Mouse (Mus musculus) spleen, postnatal 14 days (tissue): ENCODE measurements around the gene Galnt9.

ENCODE experiments used
- DNase-seq, 2 experiments: peaks; one replicate each; pipeline ENCODE4 v3.0.0; 2021 to 2022; ENCODE audit warnings: low spot score in 2 of 2

Galnt9 gene

GRCm38 (mm10) chr5:110535964-110536363, 8.2 kb upstream of the Galnt9 start:
- DNase-seq, result no peak

- DNase-seq, result no peak
These were observed 3.2 kb upstream of the Galnt9 start for GRCm38 (mm10) chr5:110540947-110541346.

- DNase-seq, result no peak
These were observed 2.7 kb upstream of the Galnt9 start for GRCm38 (mm10) chr5:110541456-110541855.

- no peak for DNase-seq
These were observed 525 bp downstream of the Galnt9 start for GRCm38 (mm10) chr5:110544691-110545069.

GRCm38 (mm10) chr5:110545311-110545710, 1.2 kb downstream of the Galnt9 start:
- DNase-seq, result no peak

GRCm38 (mm10) chr5:110546136-110546535, 2.0 kb downstream of the Galnt9 start:
- no peak for DNase-seq

GRCm38 (mm10) chr5:110546726-110547406, 2.7 kb downstream of the Galnt9 start:
- no peak for DNase-seq

GRCm38 (mm10) chr5:110548446-110548845, 4.3 kb downstream of the Galnt9 start:
- DNase-seq, result no peak

- DNase-seq, result no peak
These were observed 6.0 kb downstream of the Galnt9 start for GRCm38 (mm10) chr5:110550189-110550588.

GRCm38 (mm10) chr5:110550841-110551240, 6.7 kb downstream of the Galnt9 start:
- no peak for DNase-seq

GRCm38 (mm10) chr5:110552005-110552404, 7.8 kb downstream of the Galnt9 start:
- DNase-seq, result no peak

GRCm38 (mm10) chr5:110553315-110553714, 9.2 kb downstream of the Galnt9 start:
- no peak for DNase-seq

GRCm38 (mm10) chr5:110555198-110555597, 11.0 kb downstream of the Galnt9 start:
- DNase-seq, result no peak

GRCm38 (mm10) chr5:110558368-110558767, 14.2 kb downstream of the Galnt9 start:
- DNase-seq, result peak in 1 of 2 experiments; percentile 7

- no peak for DNase-seq
These were observed 15.5 kb downstream of the Galnt9 start for GRCm38 (mm10) chr5:110559679-110560078.

GRCm38 (mm10) chr5:110562741-110563326, 18.7 kb downstream of the Galnt9 start:
- no peak for DNase-seq

GRCm38 (mm10) chr5:110564986-110565644, 21.0 kb downstream of the Galnt9 start:
- no peak for DNase-seq

GRCm38 (mm10) chr5:110567547-110567946, 23.4 kb downstream of the Galnt9 start:
- no peak for DNase-seq

GRCm38 (mm10) chr5:110574888-110575287, 30.7 kb downstream of the Galnt9 start:
- no peak for DNase-seq

GRCm38 (mm10) chr5:110579296-110579695, 35.1 kb downstream of the Galnt9 start:
- DNase-seq, result no peak

- DNase-seq, result no peak
These were observed 36.5 kb downstream of the Galnt9 start for GRCm38 (mm10) chr5:110580569-110581239.
